Mouse (Mus musculus) mature B cell (primary cell): Measurements from ENCODE around the gene Fam219b.

ENCODE experiments used
- in situ Hi-C: fragments of 300-500 bp; cut with MboI; formaldehyde crosslinking; loops from 2 replicates; pipeline ENCODE4 v1.14.3; 2019

The Fam219b gene

GRCm38 (mm10) chr9:57524439-57524838 is 12.9 kb upstream of the Fam219b start:
- in situ Hi-C loops, result loop anchor here (10.0 kb wide), 1 partner anchor 130 kb away; the partner anchor contains the start of gene Csk

GRCm38 (mm10) chr9:57525516-57525915 is 11.8 kb upstream of the Fam219b start:
- in situ Hi-C loops, result loop anchor here (10.0 kb wide), 1 partner anchor 129 kb away; the partner anchor contains the start of gene Csk

- in situ Hi-C loops, result loop anchor here (10.0 kb wide), 1 partner anchor 128 kb away; the partner anchor contains the start of gene Csk
Measured at GRCm38 (mm10) chr9:57526435-57526834, 10.9 kb upstream of the Fam219b start.

DNA sequence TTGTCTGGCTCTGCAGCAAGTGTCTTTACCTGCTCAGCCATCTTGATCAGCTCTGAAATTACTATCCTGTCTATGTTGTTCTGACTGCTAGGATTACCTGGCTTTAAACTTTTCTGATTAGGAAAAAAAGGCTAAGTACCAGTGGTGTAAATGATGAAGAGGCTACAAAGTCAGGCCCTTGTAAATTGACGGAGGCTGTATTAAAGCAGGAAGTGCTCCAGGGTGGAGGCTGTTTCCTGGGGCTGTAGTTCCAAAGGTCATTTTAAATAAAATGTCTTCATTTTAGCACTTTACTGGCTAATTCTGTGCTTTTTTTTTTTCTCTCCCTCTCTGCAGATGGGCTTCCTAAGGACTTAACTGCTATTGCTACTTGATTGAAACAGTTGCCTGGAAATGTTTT is 5.4 kb upstream of the Fam219b start:
- in situ Hi-C loops, result no loop called here

DNA sequence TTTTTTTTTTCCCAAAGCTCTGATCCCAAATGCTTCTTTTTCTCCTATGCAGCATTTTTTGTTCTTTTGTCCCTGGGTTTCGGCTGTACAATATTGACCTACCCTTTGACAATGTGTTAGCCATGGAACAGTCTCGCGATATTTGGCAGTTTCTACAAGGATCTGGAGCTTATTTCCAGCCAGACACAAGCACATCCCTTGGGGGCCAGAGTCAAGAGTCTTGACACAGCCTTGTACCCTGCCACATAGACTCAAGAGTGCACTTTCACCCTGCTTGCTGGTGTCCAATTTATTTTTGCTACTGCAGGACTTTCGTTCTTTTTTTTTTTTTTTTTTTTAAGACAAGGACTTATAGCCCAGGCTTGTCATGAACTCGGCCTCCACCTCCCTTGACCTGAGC is 966 bp upstream of the Fam219b start:
- in situ Hi-C loops, result no loop called here

DNA sequence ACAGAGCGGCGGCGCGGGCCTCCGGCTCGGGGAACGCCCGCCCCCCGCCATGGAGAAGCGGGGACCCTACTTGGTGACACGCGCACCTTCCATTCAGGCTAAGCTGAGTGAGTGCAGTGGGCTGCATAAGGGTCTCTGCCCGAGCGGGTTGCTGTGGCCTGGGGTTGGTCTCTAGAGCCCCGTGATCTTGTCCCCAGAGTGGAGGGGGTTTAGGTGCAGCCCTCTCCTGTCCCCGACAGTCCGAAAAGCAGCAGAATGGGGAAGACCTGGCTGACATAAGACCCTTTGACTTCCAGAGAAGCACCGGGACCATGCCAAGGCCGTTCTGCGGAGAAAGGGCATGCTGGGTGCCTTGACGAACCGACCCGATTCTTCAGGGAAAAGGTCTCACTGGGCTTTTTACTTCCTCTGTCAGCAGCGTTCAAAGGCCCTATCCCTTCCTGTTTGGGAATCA is 427 bp downstream of the Fam219b start:
- in situ Hi-C loops, result no loop called here

DNA sequence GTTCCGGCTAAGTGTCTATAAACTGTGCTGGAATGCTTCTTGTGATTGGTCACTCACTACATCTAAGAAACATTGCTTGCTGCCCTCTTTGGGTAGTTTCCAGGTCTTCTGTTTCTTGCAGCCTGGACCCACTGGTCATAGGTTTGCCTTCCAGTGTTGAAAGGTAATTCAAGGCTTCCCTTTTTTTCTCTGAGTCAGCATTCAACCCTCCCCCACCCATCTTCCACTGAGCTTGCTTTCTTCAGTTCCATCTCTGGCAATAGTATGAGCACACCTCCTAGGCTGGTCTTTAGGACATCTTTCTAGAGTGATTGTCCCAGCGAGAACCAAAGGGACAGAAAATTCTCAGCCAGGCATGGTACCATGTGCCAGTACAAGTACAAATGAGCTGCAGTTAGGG is 2.2 kb downstream of the Fam219b start:
- in situ Hi-C loops, result no loop called here

DNA sequence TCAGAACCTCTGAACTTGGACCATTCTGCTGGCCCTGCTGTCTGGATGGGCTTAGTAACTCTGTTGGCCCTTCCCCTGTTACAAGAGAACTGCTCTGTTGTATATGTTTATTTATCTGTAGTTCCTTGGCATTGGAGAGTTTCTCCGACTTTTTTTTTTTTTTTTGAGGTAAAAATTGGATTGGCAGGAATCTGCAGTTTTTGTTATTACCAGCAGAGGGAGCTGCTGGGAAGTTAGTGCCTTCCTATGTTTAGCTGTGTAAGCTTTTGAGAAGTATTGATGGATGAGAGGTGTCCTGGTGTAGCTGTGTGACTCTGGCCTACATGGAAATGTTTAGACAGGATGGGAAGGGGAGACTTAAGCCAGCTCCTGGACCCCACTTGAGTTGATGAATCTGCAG is 4.0 kb downstream of the Fam219b start:
- in situ Hi-C loops, result no loop called here

GRCm38 (mm10) chr9:57543951-57544350 is 6.6 kb downstream of the Fam219b start:
- in situ Hi-C loops, result no loop called here

GRCm38 (mm10) chr9:57547287-57547686 is 10.0 kb downstream of the Fam219b start:
- in situ Hi-C loops, result no loop called here

DNA sequence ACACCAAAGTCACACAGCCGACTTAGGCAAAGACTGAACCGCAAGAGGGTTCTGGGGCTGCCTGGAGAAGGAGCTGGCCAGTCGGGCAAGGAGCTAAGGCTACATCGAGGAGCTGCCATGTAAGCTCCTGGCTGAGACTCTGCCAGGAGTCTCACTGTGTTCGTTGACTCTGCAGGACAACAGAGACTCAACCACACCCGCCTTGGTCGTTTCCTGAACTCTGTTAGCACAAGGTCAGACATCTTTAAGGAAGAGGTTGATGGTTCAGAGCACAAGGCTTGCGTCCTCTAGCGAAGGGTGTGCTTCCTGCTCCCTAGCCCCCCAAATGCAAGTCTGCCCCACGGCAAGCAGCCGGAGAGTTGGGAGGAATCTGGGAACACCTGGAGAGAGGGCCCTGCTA is 10.5 kb downstream of the Fam219b start:
- in situ Hi-C loops, result no loop called here

- in situ Hi-C loops, result no loop called here
Measured at GRCm38 (mm10) chr9:57549186-57549585, 11.9 kb downstream of the Fam219b start.

DNA sequence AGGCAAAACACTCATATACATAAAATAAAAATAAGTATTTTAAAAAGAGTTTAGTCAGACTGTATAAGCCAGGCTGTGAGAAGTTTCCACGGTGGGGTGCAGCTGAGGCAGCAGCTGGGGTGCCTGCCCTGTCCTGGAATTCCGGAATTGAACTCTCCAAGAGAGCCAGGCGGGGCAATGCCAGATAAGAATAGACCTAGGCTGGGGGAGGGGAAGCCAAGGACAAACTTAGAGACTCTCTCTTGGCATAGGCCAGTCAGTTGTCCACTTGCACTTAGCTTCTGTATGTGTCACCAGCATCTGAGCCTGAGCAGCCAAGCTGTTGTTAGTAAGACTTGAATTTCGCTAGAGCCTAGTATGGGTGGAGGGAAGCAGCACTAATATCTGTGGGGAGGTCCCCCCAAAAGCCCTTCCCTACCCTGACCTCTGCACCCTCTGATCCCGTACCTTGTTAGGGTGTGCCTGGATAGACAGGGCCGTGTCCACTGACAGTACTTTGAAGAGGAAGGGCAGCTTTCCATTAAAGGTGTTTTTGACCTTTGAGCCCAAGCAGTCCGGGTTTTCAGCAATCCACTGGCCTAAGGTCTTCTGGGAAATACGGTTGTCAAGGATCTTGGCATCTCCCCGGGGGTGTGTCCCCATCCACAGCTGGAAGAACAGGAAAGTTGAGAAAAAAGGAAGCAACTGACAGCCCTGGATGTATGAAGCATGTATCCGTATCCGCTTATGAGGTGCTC is 13.0 kb downstream of the Fam219b start:
- in situ Hi-C loops, result no loop called here

DNA sequence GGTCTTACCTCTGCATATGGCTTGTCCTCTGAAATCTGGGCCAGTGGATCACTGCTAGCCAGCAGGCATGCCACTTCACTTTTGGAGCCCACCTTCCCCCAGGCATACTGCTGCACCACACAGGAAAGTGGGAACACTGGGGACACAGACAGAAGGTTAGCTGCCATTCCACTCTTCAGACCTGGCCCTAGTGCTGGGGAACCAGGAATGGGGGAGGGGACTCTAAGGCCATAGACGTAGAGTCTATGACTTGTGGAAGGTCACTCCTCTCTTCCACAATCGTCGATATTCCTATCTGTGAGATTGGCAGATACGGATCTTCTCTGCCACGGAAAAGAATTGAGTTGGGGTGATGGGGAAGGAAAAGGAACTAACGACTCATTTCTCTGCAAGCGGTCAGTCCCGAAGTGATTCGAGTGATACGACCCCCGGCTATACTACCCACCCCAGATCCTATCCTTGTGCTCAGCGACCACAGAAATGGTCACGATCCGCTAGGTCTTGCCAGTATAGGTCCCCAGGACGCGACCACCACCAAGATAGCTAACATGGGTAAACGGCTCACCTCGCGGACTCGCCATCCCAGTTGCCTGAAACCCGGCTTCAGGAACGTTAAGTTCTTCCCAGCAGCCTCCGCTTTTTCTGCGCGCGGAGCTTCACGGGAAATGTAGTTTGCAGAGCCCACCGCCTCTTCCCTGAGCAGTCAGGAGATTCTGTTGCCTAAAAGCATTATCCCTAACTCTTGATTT is 15.0 kb downstream of the Fam219b start, which contains the start of gene Mpi:
Mpi (minus strand) TSS at position 625 of the 749 bp plus-strand sequence.
- in situ Hi-C loops, result no loop called here

DNA sequence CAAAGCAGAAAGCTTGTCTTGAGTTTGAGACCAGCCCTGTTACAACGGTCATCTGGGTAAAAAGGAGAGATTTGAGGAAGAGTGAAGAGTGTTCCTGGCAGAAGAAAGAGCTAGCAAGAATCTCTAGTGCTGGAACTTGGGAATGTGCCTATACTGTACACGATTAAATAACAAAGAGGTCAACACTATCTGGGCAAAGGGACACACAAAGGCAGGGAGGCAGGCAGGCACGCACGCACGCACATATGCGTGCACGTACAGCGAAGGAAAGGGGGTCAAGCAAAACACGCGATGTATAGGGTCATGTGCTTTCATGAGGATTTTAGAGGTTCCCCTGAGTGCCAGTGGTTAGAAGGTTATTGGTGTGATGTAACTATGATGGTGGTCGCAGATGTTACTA is 15.8 kb downstream of the Fam219b start:
- in situ Hi-C loops, result no loop called here

DNA sequence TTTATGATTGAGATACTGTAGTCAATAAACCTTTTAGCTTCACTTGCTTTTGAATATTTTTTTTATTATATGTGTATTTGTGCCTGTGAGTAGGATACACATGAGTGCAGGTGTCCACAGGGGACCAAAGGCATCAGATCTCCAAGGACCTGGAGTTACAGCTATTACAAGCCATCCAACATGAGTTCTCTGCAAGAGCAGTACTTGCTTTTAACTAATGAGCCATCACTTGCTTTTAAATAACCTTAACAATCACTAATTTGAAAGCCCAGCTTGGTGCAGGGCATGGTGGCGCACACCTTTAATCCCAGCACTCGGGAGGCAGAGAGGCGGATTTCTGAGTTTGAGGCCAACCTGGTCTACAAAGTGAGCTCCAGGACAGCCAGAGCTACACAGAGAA is 17.4 kb downstream of the Fam219b start:
- in situ Hi-C loops, result no loop called here

DNA sequence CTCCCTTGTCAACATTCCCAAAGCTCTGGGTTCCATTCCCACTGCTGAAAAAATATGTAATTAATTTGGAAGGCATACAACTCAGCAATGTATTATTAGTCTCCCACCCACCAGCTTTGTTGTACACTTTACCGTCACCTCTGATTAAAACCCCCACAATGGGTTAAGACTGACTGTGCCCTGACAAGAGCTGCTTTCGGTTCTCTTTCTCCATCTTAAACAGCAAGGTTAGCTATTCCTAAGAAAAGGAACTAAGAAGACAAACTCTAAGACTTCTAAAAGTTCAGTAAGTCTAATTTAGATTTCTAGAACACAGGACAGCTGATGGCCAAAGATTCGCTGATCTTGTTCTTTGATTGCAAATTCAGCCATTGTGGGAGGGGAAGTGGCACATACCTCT is 19.9 kb downstream of the Fam219b start:
- in situ Hi-C loops, result no loop called here

DNA sequence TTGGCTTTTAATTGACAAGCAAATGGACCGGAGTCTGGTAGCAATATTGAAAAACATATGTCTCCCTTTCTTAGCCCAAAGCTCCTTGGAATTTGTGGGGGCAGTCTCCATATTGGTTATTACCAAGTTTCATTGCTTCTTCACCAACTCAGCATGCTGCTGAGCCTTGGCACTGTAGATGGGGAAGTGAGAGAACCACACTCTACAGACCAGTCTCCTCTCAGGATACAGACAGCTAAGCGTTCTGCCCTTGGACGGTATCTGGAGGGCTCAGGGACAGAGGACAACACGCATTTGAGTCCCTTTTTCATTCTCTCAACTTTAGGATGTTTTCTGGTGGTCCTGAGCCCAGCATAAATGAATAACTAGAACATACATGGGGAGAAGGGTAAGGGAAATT is 21.3 kb downstream of the Fam219b start:
- in situ Hi-C loops, result no loop called here

DNA sequence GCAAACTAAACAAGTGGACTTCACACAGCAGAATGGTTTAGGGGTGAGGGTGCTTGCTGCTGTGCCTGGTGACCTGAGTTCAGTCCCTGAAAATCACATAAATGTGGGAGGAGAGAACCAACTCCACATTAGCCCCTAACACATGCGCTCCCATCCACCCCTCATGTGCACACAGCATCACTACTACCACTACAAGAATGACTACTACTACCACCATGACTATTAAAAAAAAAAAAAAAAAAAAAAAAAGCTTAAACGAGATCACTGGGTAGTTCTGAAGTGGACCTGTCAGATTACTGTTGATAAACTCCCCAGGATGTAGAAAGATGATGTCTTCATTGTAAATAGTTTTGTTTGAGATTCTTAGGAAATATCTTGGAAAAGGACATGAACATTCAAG is 22.2 kb downstream of the Fam219b start:
- in situ Hi-C loops, result no loop called here

DNA sequence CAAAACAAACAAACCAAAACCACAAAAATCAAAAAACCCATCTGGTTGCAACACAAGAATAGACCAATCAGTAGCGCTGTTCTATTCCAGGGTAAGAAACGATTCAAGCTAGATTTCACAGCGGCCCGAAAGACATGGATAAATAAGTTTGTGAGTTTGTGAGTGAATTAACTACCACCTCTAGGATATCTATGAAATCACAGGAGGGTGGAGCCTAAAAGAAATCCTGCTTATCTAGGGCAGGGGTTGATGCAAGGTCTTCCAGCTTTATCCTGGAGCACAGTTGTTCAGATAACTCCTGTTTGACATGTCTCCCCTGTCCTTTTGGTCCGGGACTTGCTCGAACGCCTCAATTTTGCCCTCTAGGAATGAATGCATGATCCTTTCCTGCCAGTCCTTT is 22.9 kb downstream of the Fam219b start:
- in situ Hi-C loops, result no loop called here

GRCm38 (mm10) chr9:57560861-57561710 is 23.8 kb downstream of the Fam219b start, which contains the start of gene Scamp2:
Scamp2 (plus strand) TSS chr9:57560943.
- in situ Hi-C loops, result no loop called here

DNA sequence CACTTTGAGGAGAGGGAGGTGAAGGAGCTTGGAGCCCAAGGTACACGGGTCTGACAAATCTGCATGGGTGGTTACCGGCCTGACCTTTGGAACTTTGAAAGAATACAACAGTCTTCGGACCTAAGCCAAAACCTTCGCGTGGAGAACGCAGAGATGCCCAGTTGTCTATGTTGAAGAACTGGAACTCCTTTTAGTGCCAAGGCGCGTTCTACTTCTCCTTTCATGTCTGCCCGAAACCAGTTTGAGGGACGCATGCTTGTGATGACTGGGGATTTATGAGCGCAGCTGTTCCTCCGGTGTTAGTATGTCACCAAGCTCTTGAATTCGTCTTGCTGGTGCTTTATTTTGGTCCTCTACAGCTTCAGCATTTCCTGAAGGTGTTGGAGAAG is 24.4 kb downstream of the Fam219b start:
- in situ Hi-C loops, result no loop called here
